Mouse (Mus musculus) CD4-positive, CD25-positive, alpha-beta regulatory T cell (primary cell): Measurements from ENCODE around the gene Sparcl1. TPM values are rescaled to one million over a fixed set of nuclear protein-coding genes. Genes with fewer than 3 reads are reported as not detected.

ENCODE experiments used
- polyA plus RNA-seq: library from polyadenylated mRNA; unstranded; fragments of 100-300 nt; shearing (Covaris generic); gene quantifications from one replicate; pipeline ENCODE4 v1.2.1, GENCODE M21; 2017

Sparcl1 gene
- polyA plus RNA-seq = not detected

DNA sequence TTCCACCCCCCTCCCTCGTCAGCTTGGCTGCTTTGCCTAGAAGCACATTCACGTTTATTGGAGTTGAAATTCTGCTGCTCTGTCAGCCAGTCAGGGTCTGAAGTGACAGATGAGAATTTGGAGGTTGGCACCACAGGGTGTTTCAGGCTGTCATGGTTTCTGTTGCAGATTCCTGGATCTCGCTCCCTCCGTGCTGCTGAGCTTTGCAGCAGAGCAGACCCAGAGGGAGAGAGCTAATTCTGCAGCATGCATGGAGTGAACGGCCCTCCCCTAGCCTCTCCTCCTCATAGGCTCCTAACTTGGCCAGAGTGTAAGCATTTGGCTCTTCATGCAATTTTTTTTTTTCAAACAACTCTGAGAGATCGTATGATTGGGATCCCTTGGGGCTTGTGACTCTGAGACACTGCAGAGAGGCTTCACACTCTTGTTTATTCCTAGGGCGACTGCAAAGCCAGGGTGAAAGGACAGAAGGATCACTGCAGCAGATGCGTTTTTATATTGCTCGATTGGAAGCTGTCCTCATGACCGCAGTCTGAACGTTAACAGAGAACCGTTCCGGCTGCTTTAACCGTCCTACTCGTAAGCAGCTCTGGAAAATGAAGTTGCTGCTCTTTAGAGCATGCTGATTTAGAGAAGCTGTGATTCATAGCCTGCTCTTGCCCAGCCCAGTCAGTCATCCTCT lies at the start of gene Sparcl1:
Gene Sparcl1 (minus strand): TSS at position 243 of the 682 bp plus-strand sequence.

DNA sequence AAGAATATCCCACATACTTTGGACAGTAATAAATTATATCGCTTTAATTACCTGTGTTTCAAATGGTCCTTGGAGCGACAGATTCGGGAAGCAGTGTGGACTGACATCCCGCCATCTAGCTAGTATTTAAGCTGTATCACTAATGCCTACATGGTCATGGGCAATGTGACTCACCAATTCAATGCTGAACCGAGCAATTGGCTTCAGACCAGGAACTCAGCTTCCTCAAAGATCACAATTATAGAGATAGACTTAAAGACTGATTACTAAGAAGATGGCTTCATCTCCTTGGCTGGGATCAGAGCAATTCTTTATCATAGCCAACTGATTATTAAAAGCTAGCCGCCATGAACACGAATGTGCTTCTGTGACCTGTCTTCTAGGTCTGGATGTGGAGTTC lies 36.0 kb downstream of the Sparcl1 start, which contains the start of gene Gm17660:
Gene Gm17660 (minus strand): TSS at position 101 of the 400 bp plus-strand sequence.

DNA sequence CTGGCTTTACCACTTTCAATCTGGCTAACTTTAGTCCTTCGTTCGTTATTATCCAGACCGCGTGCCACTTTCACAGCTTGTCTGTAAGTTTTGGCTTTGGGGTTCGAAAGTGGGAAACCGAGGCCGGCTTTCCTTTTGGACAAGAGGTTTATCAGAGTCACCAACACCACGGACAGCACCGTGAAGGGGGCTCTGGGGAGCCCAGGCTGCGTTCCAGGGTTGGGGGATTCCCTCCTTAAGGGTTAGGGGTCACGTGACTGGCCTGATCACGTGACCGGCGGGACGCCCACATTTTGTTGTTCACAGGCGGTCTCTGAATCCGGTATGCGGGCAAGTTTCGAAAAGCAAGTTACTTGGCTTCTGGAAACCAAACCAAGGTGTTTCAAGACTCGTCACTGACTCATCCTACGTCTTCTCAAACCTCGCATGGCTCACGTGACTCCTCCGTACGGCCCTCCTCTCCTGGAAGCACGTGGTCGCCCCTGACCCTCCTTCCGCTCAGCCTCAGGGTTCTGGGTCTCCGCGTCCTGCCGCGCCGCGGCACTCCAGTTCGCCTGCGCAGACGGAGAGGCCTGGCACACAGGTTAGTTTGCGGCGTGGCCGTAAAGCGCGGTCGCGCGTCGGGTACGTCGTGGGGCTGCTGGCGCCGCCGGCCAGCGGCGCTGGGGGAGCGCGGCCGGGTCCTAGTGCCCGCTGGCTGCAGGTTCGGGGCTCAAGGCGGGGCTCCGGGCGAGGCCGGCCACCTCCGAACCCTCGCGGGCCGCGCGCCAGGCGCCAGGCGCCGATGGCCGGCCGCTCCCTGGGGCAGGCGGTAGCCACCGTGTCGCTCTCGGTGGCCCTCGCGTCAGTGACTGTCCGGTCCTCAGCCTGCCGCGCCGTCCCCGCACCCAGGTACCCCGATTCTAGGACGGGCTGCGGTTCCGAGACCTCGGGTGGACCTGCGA lies 67.0 kb downstream of the Sparcl1 start, which contains the start of gene Nudt9:
Gene Nudt9 (plus strand): TSS at position 51 of the 944 bp plus-strand sequence.

Other genes with a start within 250 kb of the Sparcl1 start
- gene Klhl8, start 202.5 kb downstream of the Sparcl1 start, polyA plus RNA-seq = 6.4 TPM
- gene Hsd17b13, start 136.3 kb downstream of the Sparcl1 start, polyA plus RNA-seq = not detected
- 4.5 TPM for gene Hsd17b11, start 91.8 kb downstream of the Sparcl1 start, polyA plus RNA-seq
- 51.7 TPM for gene Nudt9, start 67.4 kb downstream of the Sparcl1 start, polyA plus RNA-seq
- gene Gm17660, start 36.1 kb downstream of the Sparcl1 start, polyA plus RNA-seq = not detected
- gene Dspp, start 57.0 kb upstream of the Sparcl1 start, polyA plus RNA-seq = not detected
- gene Dmp1, start 88.9 kb upstream of the Sparcl1 start, polyA plus RNA-seq = not detected
- gene Ibsp, start 185.4 kb upstream of the Sparcl1 start, polyA plus RNA-seq = not detected
- gene Mepe, start 211.6 kb upstream of the Sparcl1 start, polyA plus RNA-seq = not detected